Mouse (Mus musculus) right cerebral cortex, postnatal 10 days (tissue): ENCODE measurements around the gene Yap1.

Experiments used
- DNase-seq, 2 experiments: peaks; one replicate each; pipeline ENCODE4 v3.0.0; 2021; ENCODE audit warnings: low spot score in 2 of 2

Yap1 gene

GRCm38 (mm10) chr9:8004370-8004991 is at the start of gene Yap1:
Gene Yap1, minus strand, starts transcription at chr9:8004596.
- DNase-seq: peak; percentile 88 to 89

DNA sequence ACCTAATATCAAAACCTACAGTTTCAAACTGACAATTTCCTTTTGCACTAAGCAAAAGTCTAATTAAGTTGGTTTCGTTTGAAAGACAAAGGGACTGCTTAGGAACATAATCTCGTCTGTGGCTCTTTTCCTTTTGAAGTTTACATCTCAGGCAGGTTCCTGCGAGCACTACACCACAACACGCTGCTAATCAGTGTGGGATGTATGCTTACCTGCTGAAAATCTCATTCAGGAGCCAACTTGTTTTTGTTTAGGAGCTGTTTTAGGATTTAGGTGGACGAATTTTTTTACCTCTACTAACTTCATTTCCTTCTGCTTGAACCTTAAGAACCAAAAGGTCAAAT is 38.6 kb upstream of the Yap1 start:
- DNase-seq: no peak

- peak; percentile 97 to 98 for DNase-seq
These were observed 38.1 kb upstream of the Yap1 start, which contains the start of gene Cfap300 for GRCm38 (mm10) chr9:8042338-8043043. Gene Cfap300, minus strand, starts transcription at chr9:8042823.

GRCm38 (mm10) chr9:8035546-8035945 is 31.1 kb upstream of the Yap1 start:
- no peak for DNase-seq

DNA sequence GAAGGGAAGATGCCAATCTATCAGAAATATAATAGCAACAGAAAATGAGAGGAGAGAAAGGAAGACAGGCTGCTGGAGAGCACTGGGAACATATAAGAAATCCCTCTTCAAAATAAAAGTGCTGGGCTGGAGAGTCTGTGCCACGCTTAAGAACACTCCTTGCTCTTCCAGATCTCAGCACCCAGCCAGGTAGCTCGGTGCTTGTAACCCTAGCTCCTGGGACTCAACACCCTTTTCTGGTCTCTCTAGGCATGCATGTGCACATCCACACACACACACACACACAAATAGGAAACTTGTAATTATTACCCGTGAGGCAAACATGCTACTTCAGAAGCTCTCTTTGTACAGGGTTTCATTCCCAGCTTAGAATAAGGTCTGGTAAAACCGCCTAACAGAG is 30.7 kb upstream of the Yap1 start:
- DNase-seq: no peak

DNA sequence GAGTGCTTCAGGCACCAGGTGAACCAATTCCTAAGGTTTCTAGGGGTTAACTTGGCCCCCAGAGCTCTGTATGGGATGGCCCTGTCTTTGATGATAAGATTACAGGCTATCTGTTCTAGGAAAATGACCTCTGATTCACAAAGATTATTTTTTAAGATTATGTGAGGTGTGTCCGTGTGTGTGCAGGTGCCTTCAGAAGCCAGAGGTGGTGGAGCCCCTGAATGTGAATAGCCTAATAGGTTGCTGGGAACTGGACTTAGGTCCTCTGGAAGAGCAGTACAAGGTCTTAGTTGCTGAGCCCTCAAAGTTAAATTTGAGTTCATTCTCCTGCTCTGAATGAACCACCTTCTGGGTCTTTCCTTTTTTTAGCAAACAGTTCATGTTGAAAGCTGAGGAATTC is 29.7 kb upstream of the Yap1 start:
- no peak for DNase-seq

DNA sequence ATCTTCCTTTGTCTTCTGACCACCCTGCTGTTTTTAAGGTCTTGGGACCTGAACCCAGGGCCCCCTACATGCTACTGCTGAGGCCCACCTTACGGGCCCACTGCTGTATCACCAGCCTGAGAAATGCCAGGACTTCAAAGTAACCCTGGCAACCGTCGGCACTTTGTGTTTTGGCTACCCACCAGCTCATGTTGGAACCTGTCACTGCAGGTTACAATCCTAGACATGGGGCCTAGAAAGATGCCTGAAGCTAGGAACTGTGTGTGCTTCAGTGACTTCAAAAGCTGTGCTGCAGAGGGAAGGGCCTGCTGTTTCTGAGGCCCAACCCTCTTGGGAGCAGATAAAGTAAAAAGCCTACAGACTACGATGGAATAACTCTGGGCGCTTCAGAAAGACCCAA is 28.5 kb upstream of the Yap1 start:
- no peak for DNase-seq

GRCm38 (mm10) chr9:8018609-8019008 is 14.2 kb upstream of the Yap1 start:
- no peak for DNase-seq

DNA sequence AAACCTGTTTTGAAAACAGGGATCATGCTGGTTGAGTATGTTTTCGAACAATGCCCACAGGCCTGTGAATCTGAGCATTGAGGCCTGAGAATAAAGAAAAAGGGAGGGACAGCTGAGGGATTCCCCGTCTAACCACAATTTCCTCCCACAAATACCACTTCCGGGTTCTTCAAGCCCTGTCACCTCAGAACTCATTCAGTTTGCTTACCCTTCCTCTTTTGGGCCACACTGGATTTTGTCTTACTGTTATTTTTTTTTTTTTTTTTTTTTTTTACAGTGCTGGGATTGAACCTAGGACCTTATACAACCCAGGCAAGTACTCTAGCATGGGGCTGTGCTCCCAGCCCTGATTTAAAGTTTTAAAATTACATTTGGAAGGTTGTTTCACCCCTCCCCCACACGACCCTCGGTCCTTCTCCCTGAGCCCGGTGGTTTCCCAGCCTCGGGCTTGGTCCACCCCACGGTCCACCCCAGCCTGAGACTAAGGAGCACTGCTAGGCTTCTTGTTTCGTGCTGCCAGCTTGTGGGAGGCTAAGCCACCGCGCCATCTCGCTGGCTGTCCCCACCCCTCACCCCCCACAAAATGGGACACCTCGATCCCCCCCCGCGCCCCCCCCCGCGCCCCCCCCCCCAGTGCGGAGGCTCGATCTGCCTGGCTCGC is 13.0 kb upstream of the Yap1 start:
- DNase-seq: peak in 1 of 2 experiments; percentile 33

GRCm38 (mm10) chr9:8003301-8004271 is 810 bp downstream of the Yap1 start:
- DNase-seq: peak; percentile 48 to 59

DNA sequence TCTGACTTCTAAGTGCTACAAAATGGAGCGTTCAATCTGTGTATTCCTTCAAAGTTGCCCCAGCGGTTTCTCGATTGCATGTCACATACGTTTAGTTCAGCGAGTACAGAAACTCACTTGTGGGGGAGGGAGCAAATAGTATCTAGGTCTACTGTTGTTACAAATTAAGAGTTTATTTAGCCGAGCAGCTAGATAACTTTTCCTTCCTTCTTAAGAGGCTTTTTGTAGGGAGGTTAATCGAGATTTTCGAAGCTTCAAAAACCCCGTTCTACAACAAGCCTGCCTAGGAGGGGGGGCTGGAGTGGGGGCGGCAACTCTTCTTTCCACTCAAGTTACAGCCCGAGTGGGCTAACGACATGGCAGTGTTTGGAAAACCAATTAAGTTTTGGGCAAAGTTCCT is 1.6 kb downstream of the Yap1 start:
- no peak for DNase-seq

DNA sequence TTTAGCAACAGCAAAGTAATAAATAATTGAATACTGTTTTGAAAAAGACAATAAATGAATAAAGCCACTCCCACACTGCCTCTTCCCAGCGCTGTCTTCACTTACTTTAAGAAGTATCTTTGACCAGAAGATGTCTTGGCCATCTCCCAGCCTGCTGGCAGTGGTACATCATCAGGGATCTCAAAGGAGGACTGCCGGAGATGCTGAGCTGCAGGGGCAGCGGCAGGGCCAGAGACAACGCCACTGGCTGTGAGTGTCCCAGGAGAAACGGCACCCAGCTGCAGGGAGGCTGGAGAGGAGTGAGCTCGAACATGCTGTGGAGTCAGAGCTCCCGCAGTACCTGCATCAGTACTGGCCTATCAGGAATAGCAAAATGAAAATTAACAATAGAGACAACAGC is 3.0 kb downstream of the Yap1 start:
- peak in 1 of 2 experiments; percentile 30 for DNase-seq

GRCm38 (mm10) chr9:7994275-7994674 is 10.1 kb downstream of the Yap1 start:
- DNase-seq: peak; percentile 25 to 31

DNA sequence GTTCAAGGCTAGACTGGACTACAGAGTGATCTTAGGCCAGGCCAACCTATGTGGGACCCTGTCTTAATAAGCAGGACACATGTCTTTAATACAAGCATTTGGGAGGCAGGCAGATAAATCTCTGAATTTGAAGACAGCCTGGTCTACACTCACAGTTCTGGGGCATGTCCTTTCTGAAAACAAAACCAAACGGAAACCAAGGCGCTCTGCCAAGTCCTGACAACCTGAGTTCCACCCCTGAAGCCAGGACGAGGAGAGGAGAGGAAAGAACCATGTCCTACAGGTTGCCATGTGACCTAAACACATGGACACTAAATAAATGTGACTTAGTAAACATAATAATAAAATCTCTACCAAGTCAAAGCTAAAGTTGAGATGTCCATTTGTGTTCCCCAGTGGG is 11.7 kb downstream of the Yap1 start:
- no peak for DNase-seq

DNA sequence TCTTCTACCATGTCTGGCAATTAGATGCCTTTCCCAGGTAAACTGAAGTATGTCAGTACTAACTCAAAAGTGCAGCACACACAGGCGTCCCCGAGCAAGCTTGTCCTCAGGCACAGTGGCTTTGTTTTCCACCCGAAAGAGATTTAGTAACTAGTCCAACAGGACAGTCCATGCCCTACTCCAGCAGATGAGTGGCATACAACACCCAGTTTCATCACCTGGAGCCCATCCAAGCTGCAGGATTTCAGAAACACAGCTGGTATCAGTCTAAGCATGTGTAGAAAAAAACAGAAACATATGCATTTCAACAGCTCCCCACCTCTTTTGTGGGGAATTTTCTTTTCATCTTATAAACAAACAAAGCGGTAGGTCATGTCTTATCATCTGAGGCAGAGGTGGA is 13.5 kb downstream of the Yap1 start:
- no peak for DNase-seq

DNA sequence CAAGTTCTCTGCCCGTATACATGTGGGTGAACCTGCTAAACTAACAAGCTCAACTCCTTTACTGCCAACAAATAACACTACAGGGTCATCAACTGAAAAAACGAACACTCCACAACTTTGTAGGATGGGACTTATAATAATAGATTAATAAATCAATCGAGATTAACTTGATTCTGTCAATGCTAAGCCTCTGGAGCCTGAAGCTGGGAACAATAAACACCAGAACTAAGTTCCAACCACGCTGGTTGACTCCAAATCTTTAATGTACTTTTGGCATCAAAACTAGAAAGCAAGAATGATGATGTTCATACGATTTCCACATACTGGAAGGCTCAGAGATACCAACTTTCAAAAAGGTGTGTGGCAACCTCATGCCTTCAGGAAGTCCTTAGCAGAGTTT is 17.3 kb downstream of the Yap1 start:
- no peak for DNase-seq

GRCm38 (mm10) chr9:7984287-7984686 is 20.1 kb downstream of the Yap1 start:
- no peak for DNase-seq

GRCm38 (mm10) chr9:7983665-7984064 is 20.7 kb downstream of the Yap1 start:
- DNase-seq: no peak

GRCm38 (mm10) chr9:7980162-7980561 is 24.2 kb downstream of the Yap1 start:
- DNase-seq: no peak

DNA sequence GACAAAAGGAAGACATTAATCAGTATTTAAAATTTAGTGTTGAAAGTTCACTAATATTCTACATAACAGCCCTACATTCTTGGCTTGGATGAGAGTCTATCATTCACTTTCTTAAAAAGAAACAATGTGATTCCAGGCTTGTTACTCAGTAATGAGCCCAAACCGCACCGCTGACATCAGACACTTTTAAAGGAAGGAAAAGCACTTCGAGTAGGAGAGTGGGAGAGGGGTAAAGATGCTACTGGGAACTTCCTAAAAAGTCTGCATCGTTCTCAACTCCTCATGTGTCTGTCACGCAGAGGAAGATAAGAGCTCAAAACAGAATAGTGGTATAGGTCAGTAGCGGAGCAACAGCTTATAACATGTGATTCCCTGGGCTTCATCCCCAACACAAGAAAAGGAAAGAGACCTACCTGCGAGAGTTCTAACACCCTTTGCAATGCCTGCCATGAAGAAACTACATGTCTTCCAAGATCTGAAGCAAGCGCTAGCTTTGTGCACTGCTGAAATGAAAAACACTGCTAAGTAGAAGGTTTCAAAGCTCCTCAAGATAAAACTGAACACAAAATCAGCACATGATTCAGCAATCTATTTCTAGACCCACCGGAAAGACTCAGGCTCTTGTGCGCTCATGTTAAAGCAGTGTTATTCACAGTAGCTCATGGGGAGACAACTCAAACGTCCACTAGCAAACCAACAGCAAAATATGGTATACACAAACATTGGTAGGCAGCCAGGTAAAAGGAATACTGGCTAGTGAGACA is 25.1 kb downstream of the Yap1 start:
- DNase-seq: no peak

- no peak for DNase-seq
These were observed 25.9 kb downstream of the Yap1 start for GRCm38 (mm10) chr9:7978502-7978901.
